Mouse (Mus musculus): ENCODE measurements around the gene 6330409D20Rik. TPM values are rescaled to one million over a fixed set of nuclear protein-coding genes. Genes with fewer than 3 reads are reported as not detected.
A peak's percentile ranks its signal among the peaks of the same experiment; 100 is the strongest.

The 6330409D20Rik gene
- total RNA-seq, 2 experiments from 2014 or later: 1.2 to 1.3 TPM

- DNase-seq: no peak
Observed at GRCm38 (mm10) chr2:32694691-32695090, 46.1 kb downstream of the 6330409D20Rik start.

- DNase-seq: peak; percentile 95 to 96
Observed at GRCm38 (mm10) chr2:32693823-32694411, 46.9 kb downstream of the 6330409D20Rik start.

- no peak for DNase-seq
Observed at GRCm38 (mm10) chr2:32693282-32693681, 47.5 kb downstream of the 6330409D20Rik start.

- DNase-seq: no peak
Observed at GRCm38 (mm10) chr2:32692496-32692895, 48.3 kb downstream of the 6330409D20Rik start.

GRCm38 (mm10) chr2:32691041-32691440 is 49.8 kb downstream of the 6330409D20Rik start:
- DNase-seq: no peak

GRCm38 (mm10) chr2:32689420-32689819 is 51.4 kb downstream of the 6330409D20Rik start:
- DNase-seq: peak; percentile 82 to 85

- DNase-seq: no peak
Observed at GRCm38 (mm10) chr2:32687562-32687961, 53.3 kb downstream of the 6330409D20Rik start.

GRCm38 (mm10) chr2:32686640-32687039 is 54.2 kb downstream of the 6330409D20Rik start:
- DNase-seq: no peak

GRCm38 (mm10) chr2:32685807-32686206 is 55.0 kb downstream of the 6330409D20Rik start:
- no peak for DNase-seq

GRCm38 (mm10) chr2:32684681-32685428 is 56.0 kb downstream of the 6330409D20Rik start:
- no peak for DNase-seq

GRCm38 (mm10) chr2:32683701-32684100 is 57.1 kb downstream of the 6330409D20Rik start:
- DNase-seq: no peak

GRCm38 (mm10) chr2:32682721-32683417 is 57.9 kb downstream of the 6330409D20Rik start:
- DNase-seq: no peak

Small RNA genes lying within 50 kb of the gene (microRNA-seq; reads per million reads assigned to microRNA genes)
- 0 to 0.30 reads per million in 2 experiments for gene Mir2861
- 0 reads per million in 2 experiments for gene Mir3960
- 0.42 to 0.90 reads per million in 2 experiments for gene Mir8093

Other genes starting within 250 kb of the 6330409D20Rik start
- gene Fam102a, start 205.7 kb downstream of the 6330409D20Rik start, total RNA-seq (2021): 10 to 100 TPM; 69.4 to 69.8 TPM
- gene Dpm2, start 170.2 kb downstream of the 6330409D20Rik start, total RNA-seq (2021): 10 to 100 TPM; 69.1 to 81.8 TPM
- gene Pip5kl1, start 166.2 kb downstream of the 6330409D20Rik start, total RNA-seq (2021): 1 to 10 TPM; 2.9 to 3.8 TPM
- gene 9430097D07Rik, start 165.3 kb downstream of the 6330409D20Rik start, total RNA-seq (2021): 1 to 10 TPM in 1 of 2 experiments, under 1 TPM in 1; 0.37 to 1.0 TPM
- gene St6galnac4, start 153.9 kb downstream of the 6330409D20Rik start, total RNA-seq (2021): 10 to 100 TPM; 35.6 to 41.2 TPM
- gene St6galnac6, start 141.3 kb downstream of the 6330409D20Rik start, total RNA-seq (2021): 100 to 1,000 TPM; 114 to 117 TPM
- 100 to 1,000 TPM; 114 to 119 TPM for gene Ak1, start 119.3 kb downstream of the 6330409D20Rik start, total RNA-seq (2021)
- gene Eng, start 94.4 kb downstream of the 6330409D20Rik start, total RNA-seq (2021): 10 to 100 TPM; 18.9 to 19.2 TPM
- 10 to 100 TPM in 1 of 2 experiments, 1 to 10 TPM in 1; 9.3 to 11.0 TPM for gene Fpgs, start 36.9 kb downstream of the 6330409D20Rik start, total RNA-seq (2021)
- 100 to 1,000 TPM; 110 to 117 TPM for gene Cdk9, start 27.9 kb downstream of the 6330409D20Rik start, total RNA-seq (2021)
- 10 to 100 TPM; 18.7 to 19.1 TPM for gene Sh2d3c, start 20.0 kb downstream of the 6330409D20Rik start, total RNA-seq (2021)
- gene Tor2a, start 16.2 kb upstream of the 6330409D20Rik start, total RNA-seq (2021): 10 to 100 TPM; 30.0 to 31.6 TPM
- 1 to 10 TPM in 1 of 2 experiments, under 1 TPM in 1; 0.85 to 1.1 TPM for gene Ttc16, start 34.6 kb upstream of the 6330409D20Rik start, total RNA-seq (2021)
- gene Ptrh1, start 34.8 kb upstream of the 6330409D20Rik start, total RNA-seq (2021): 1 to 10 TPM; 5.2 to 6.9 TPM
- gene Cfap157, start 43.4 kb upstream of the 6330409D20Rik start, total RNA-seq (2021): under 1 TPM; 0.43 to 0.72 TPM
- 100 to 1,000 TPM; 561 to 604 TPM for gene Stxbp1, start 106.2 kb upstream of the 6330409D20Rik start, total RNA-seq (2021)
- 10 to 100 TPM; 14.0 to 17.7 TPM for gene Fam129b, start 135.1 kb upstream of the 6330409D20Rik start, total RNA-seq (2021)
- 100 to 1,000 TPM; 110 to 112 TPM for gene Rpl12, start 220.5 kb upstream of the 6330409D20Rik start, total RNA-seq (2021)
- gene Lrsam1, start 220.6 kb upstream of the 6330409D20Rik start, total RNA-seq (2021): 10 to 100 TPM; 32.4 to 34.7 TPM
- 10 to 100 TPM; 18.4 to 18.9 TPM for gene Slc2a8, start 241.1 kb upstream of the 6330409D20Rik start, total RNA-seq (2021)

All from layer of hippocampus, postnatal 36 days (tissue).